Mouse (Mus musculus) WW6 (cell line): ENCODE data around the gene Gjd3.
A peak's percentile ranks its signal among the peaks of the same experiment; 100 is the strongest.
"Not testable (repeated sequence)": the region's sequence is repeated elsewhere in the genome, so short reads cannot be mapped to it uniquely, and the experiment has no call there.

ENCODE experiments used
- DNase-seq: peaks from one replicate; pipeline ENCODE4 v3.0.0-alpha.2; 2013; ENCODE audit warnings: low read depth, low spot score

The Gjd3 gene

GRCm38 (mm10) chr11:98982773-98983133 lies at the start of gene Gjd3:
Gene Gjd3 (minus strand): TSS chr11:98983016.
- DNase-seq: no peak

GRCm38 (mm10) chr11:99026899-99027440 lies 44.2 kb upstream of the Gjd3 start:
- DNase-seq: no peak

GRCm38 (mm10) chr11:99025878-99026277 lies 43.1 kb upstream of the Gjd3 start:
- peak; percentile 58 for DNase-seq

- no peak for DNase-seq
These were observed 41.8 kb upstream of the Gjd3 start for GRCm38 (mm10) chr11:99024468-99025134.

GRCm38 (mm10) chr11:99023500-99024467 lies 41.0 kb upstream of the Gjd3 start, which contains the start of gene Top2a:
Gene Top2a (minus strand): TSS chr11:99024189.
- DNase-seq: peak; percentile 98

- DNase-seq: no peak
These were observed 40.3 kb upstream of the Gjd3 start for GRCm38 (mm10) chr11:99023094-99023493.

- no peak for DNase-seq
These were observed 39.6 kb upstream of the Gjd3 start for GRCm38 (mm10) chr11:99022384-99022933.

- DNase-seq: no peak
These were observed 37.0 kb upstream of the Gjd3 start for GRCm38 (mm10) chr11:99019844-99020243.

GRCm38 (mm10) chr11:99013856-99014255 lies 31.0 kb upstream of the Gjd3 start:
- DNase-seq: no peak

- DNase-seq: no peak
These were observed 27.9 kb upstream of the Gjd3 start for GRCm38 (mm10) chr11:99010706-99011105.

GRCm38 (mm10) chr11:99010124-99010523 lies 27.3 kb upstream of the Gjd3 start:
- no peak for DNase-seq

GRCm38 (mm10) chr11:99006788-99007187 lies 24.0 kb upstream of the Gjd3 start:
- DNase-seq: no peak

- no peak for DNase-seq
These were observed 16.4 kb upstream of the Gjd3 start for GRCm38 (mm10) chr11:98999243-98999642.

GRCm38 (mm10) chr11:98998776-98999175 lies 16.0 kb upstream of the Gjd3 start:
- no peak for DNase-seq

GRCm38 (mm10) chr11:98997659-98998058 lies 14.8 kb upstream of the Gjd3 start:
- DNase-seq: no peak

- no peak for DNase-seq
These were observed 13.2 kb upstream of the Gjd3 start for GRCm38 (mm10) chr11:98995987-98996386.

- no peak for DNase-seq
These were observed 8.1 kb upstream of the Gjd3 start for GRCm38 (mm10) chr11:98990866-98991265.

- not testable (repeated sequence) for DNase-seq
These were observed 5.4 kb upstream of the Gjd3 start for GRCm38 (mm10) chr11:98988260-98988659.

GRCm38 (mm10) chr11:98985542-98985941 lies 2.7 kb upstream of the Gjd3 start:
- DNase-seq: no peak

- DNase-seq: no peak
These were observed 735 bp upstream of the Gjd3 start for GRCm38 (mm10) chr11:98983551-98983950.

GRCm38 (mm10) chr11:98981997-98982772 lies 631 bp downstream of the Gjd3 start:
- DNase-seq: no peak
